15 mouse cellular contexts compared by ENCODE assay signal in genomic region chr16:31209911-31210310, GRCm38 (mm10). TPM values are rescaled to one million over a fixed set of nuclear protein-coding genes. Genes with fewer than 3 reads are reported as not detected.
A peak's percentile ranks its signal among the peaks of the same experiment; 100 is the strongest.
DNase-seq lines count a peak whose midpoint lies in the region; ATAC-seq and TF ChIP-seq lines count a peak whose summit lies in the region.
"Had no signal": no experiment of that assay in that cellular context is flagged by ENCODE, and none has a peak within 500 bp of the region (broad histone marks: within the 10 kb centered on the region; RNA-seq: fewer than 3 reads in every experiment).

No protein-coding gene starts in this region.

- H3K36me3 ChIP-seq in liver, postnatal 0 days (replicated peaks; ENCODE audit: insufficient read depth, low read length), result no peaks in the 10 kb centered on the region
- no peaks in the 10 kb centered on the region for H3K36me3 ChIP-seq in liver, embryonic 12.5 days
- H3K36me3 ChIP-seq in MEL (ENCODE audit: control insufficient read depth in 1 of 2, insufficient read depth in 2 of 2, low read length in 2 of 2), result peaks cover 0 to 13% of the 10 kb centered on the region in 2 experiments; a peak in 2 of 4 replicates
- H3K36me3 ChIP-seq in lung, postnatal 0 days (ENCODE audit: insufficient read depth, low read length), result no peaks in the 10 kb centered on the region
- no peaks in the 10 kb centered on the region for H3K36me3 ChIP-seq in myocyte (ENCODE audit: control insufficient read depth, insufficient read depth)
- no peaks in the 10 kb centered on the region for H3K36me3 ChIP-seq in forebrain, embryonic 15.5 days
- H3K36me3 ChIP-seq: embryonic facial prominence, embryonic 13.5 days; intestine, embryonic 15.5 days had no signal

- no peaks in the 10 kb centered on the region for H3K79me2 ChIP-seq in MEL (ENCODE audit: control insufficient read depth, insufficient read depth, low read length, poor library complexity)
- no peaks in the 10 kb centered on the region for H3K79me2 ChIP-seq in myocyte (ENCODE audit: control insufficient read depth, insufficient read depth)

- no peaks in the 10 kb centered on the region for H3K9me3 ChIP-seq in liver, postnatal 0 days (ENCODE audit: low read length)
- no peaks in the 10 kb centered on the region for H3K9me3 ChIP-seq in liver, embryonic 12.5 days (replicated peaks)
- H3K9me3 ChIP-seq in MEL (replicated peaks; ENCODE audit: insufficient read depth, low read length), result no peaks in the 10 kb centered on the region
- no peaks in the 10 kb centered on the region for H3K9me3 ChIP-seq in lung, postnatal 0 days (ENCODE audit: low read length)
- H3K9me3 ChIP-seq in forebrain, embryonic 15.5 days, result no peaks in the 10 kb centered on the region
- H3K9me3 ChIP-seq: embryonic facial prominence, embryonic 13.5 days; forebrain, embryonic 13.5 days; intestine, embryonic 15.5 days had no signal

- no peak for TF ChIP-seq RAD21 in MEL (IDR thresholded peaks at IDR 0.05; ENCODE audit: low read depth, low read length)

- H3ac ChIP-seq in myocyte (ENCODE audit: control insufficient read depth, insufficient read length), result no peak overlapping the region

- no peaks in the 10 kb centered on the region for H3K27me3 ChIP-seq in liver, postnatal 0 days (ENCODE audit: insufficient read depth, low read length)
- H3K27me3 ChIP-seq in liver, embryonic 12.5 days (replicated peaks), result peaks cover 28% of the 10 kb centered on the region
- no peaks in the 10 kb centered on the region for H3K27me3 ChIP-seq in MEL (ENCODE audit: control insufficient read depth in 1 of 2, insufficient read depth in 2 of 2, low read length in 2 of 2)
- no peaks in the 10 kb centered on the region for H3K27me3 ChIP-seq in lung, postnatal 0 days (replicated peaks; ENCODE audit: insufficient read depth, low read length)
- no peaks in the 10 kb centered on the region for H3K27me3 ChIP-seq in myocyte (ENCODE audit: control insufficient read depth, insufficient read depth, insufficient read length)
- no peaks in the 10 kb centered on the region for H3K27me3 ChIP-seq in forebrain, embryonic 15.5 days
- H3K27me3 ChIP-seq: embryonic facial prominence, embryonic 13.5 days; forebrain, embryonic 13.5 days; intestine, embryonic 15.5 days had no signal

- no peak for TF ChIP-seq EP300 in liver, postnatal 0 days (IDR thresholded peaks at IDR 0.05; ENCODE audit: low read depth)
- TF ChIP-seq EP300 in MEL (IDR thresholded peaks at IDR 0.05; ENCODE audit: low read depth in 1 of 2, low read length in 2 of 2), result peak; percentile 86
- peak; percentile 91 for TF ChIP-seq EP300 in lung, postnatal 0 days (IDR thresholded peaks at IDR 0.05)

- ATAC-seq in liver, postnatal 0 days, result peak; percentile 45
- no peak for ATAC-seq in liver, embryonic 12.5 days
- ATAC-seq in lung, postnatal 0 days, result peak; percentile 71
- ATAC-seq in forebrain, embryonic 15.5 days (replicated peaks), result no peak
- ATAC-seq: forebrain, embryonic 13.5 days had no signal

- 26% methylated on average over 5 of the region's 5 CpGs for WGBS in liver, postnatal 0 days (ENCODE audit: insufficient replicate concordance)
- 9% methylated on average over 5 of the region's 5 CpGs for WGBS in liver, embryonic 12.5 days (ENCODE audit: insufficient replicate concordance)
- 44% methylated on average over 5 of the region's 5 CpGs for WGBS in lung, postnatal 0 days
- WGBS in forebrain, embryonic 15.5 days, result 78% methylated on average over 5 of the region's 5 CpGs

- TF ChIP-seq CTCF in liver, postnatal 0 days (IDR thresholded peaks at IDR 0.05; ENCODE audit: low read depth), result no peak
- no peak for TF ChIP-seq CTCF in MEL (IDR thresholded peaks at IDR 0.05 in 2 of 3, conservative IDR thresholded peaks at IDR 0.05 in 1 of 3; ENCODE audit: control insufficient read depth in 1 of 3, insufficient read depth in 1 of 3, low read depth in 2 of 3, low read length in 3 of 3, poor library complexity in 1 of 3, severe bottlenecking in 1 of 3)
- no peak for TF ChIP-seq CTCF in lung, postnatal 0 days (IDR thresholded peaks at IDR 0.05)

- peaks cover 6% of the 10 kb centered on the region; the same call in 1 of the 2 replicates for H3K4me1 ChIP-seq in liver, postnatal 0 days (ENCODE audit: insufficient read depth)
- H3K4me1 ChIP-seq in liver, embryonic 12.5 days, result peaks cover 14% of the 10 kb centered on the region
- peaks cover 2 to 23% of the 10 kb centered on the region in 2 experiments for H3K4me1 ChIP-seq in MEL (ENCODE audit: control insufficient read depth in 1 of 2, insufficient read depth in 2 of 2, low read length in 2 of 2)
- H3K4me1 ChIP-seq in lung, postnatal 0 days (ENCODE audit: insufficient read depth, low read depth, low read length), result peaks cover 5% of the 10 kb centered on the region; the same call in 1 of the 2 replicates
- H3K4me1 ChIP-seq in forebrain, embryonic 15.5 days, result 0 out of 2 replicates have a peak, but pooled peaks cover 4% of the 10 kb centered on the region
- H3K4me1 ChIP-seq: embryonic facial prominence, embryonic 13.5 days; forebrain, embryonic 13.5 days; intestine, embryonic 15.5 days had no signal

- no peak overlapping the region for H3K27ac ChIP-seq in liver, postnatal 0 days (ENCODE audit: low read depth)
- H3K27ac ChIP-seq in liver, embryonic 12.5 days, result no peak overlapping the region
- H3K27ac ChIP-seq in MEL (ENCODE audit: control insufficient read depth, low read depth, low read length), result peak overlapping the region; percentile 56
- H3K27ac ChIP-seq in lung, postnatal 0 days (ENCODE audit: low read length), result peak overlapping the region; percentile 74
- H3K27ac ChIP-seq in forebrain, embryonic 15.5 days (replicated peaks), result no peak overlapping the region
- H3K27ac ChIP-seq: embryonic facial prominence, embryonic 13.5 days; forebrain, embryonic 13.5 days; intestine, embryonic 15.5 days had no signal

- no peak for DNase-seq in liver, postnatal 0 days
- peak; percentile 82 for DNase-seq in MEL (ENCODE audit: low read depth, low spot score)
- peak; percentile 68 for DNase-seq in lung, postnatal 0 days (ENCODE audit: low spot score)
- DNase-seq in urinary bladder, adult 2 months (ENCODE audit: low spot score), result no peak
- no peak for DNase-seq in adrenal gland, postnatal 25 days
- DNase-seq: cerebellum, adult 9-10 months; lung, embryonic 14.5 days; spleen, adult 18-20 months; thymus, postnatal 14 days had no signal

- no peak overlapping the region for H3K9ac ChIP-seq in liver, postnatal 0 days (replicated peaks)
- H3K9ac ChIP-seq in liver, embryonic 12.5 days, result no peak overlapping the region
- H3K9ac ChIP-seq in MEL (ENCODE audit: control insufficient read depth, low read depth, low read length, poor library complexity, severe bottlenecking), result peak overlapping the region; percentile 8; the same call in 1 of the 2 replicates
- no peak overlapping the region for H3K9ac ChIP-seq in lung, postnatal 0 days (replicated peaks; ENCODE audit: low read depth)
- H3K9ac ChIP-seq in forebrain, embryonic 15.5 days (replicated peaks), result no peak overlapping the region
- H3K9ac ChIP-seq: embryonic facial prominence, embryonic 13.5 days; forebrain, embryonic 13.5 days; intestine, embryonic 15.5 days; lung, embryonic 14.5 days had no signal

- TF ChIP-seq POLR2A in MEL (IDR thresholded peaks at IDR 0.05; ENCODE audit: control insufficient read depth in 1 of 2, insufficient read depth in 1 of 2, low read depth in 1 of 2, low read length in 2 of 2, poor library complexity in 1 of 2) (peak; percentile 7 to 33; a peak in 1 of 4 replicates), myocyte (IDR thresholded peaks at IDR 0.05; ENCODE audit: insufficient read length, low read depth) (no peak)

- H3K4me2 ChIP-seq in liver, postnatal 0 days (ENCODE audit: low read depth, low read length), result peak overlapping the region; percentile 16; the same call in 1 of the 2 replicates
- no peak overlapping the region for H3K4me2 ChIP-seq in liver, embryonic 12.5 days
- H3K4me2 ChIP-seq in lung, postnatal 0 days (replicated peaks; ENCODE audit: low read depth, low read length), result no peak overlapping the region
- H3K4me2 ChIP-seq in myocyte (ENCODE audit: low read depth), result peak overlapping the region; percentile 6
- H3K4me2 ChIP-seq in forebrain, embryonic 15.5 days (replicated peaks), result no peak overlapping the region
- H3K4me2 ChIP-seq: embryonic facial prominence, embryonic 13.5 days; forebrain, embryonic 13.5 days; intestine, embryonic 15.5 days; lung, embryonic 14.5 days had no signal

- H3K4me3 ChIP-seq in liver, postnatal 0 days (ENCODE audit: low read depth, low read length), result no peak overlapping the region
- H3K4me3 ChIP-seq in liver, embryonic 12.5 days, result no peak overlapping the region
- H3K4me3 ChIP-seq in MEL (ENCODE audit: control insufficient read depth in 1 of 2, insufficient read depth in 1 of 2, low read depth in 2 of 2, low read length in 2 of 2) (peak overlapping the region; percentile 30 to 32), myocyte (no peak overlapping the region)
- H3K4me3 ChIP-seq in lung, postnatal 0 days (ENCODE audit: low read depth, low read length), result no peak overlapping the region
- no peak overlapping the region for H3K4me3 ChIP-seq in forebrain, embryonic 15.5 days
- H3K4me3 ChIP-seq: embryonic facial prominence, embryonic 13.5 days; forebrain, embryonic 13.5 days; intestine, embryonic 15.5 days had no signal

TF ChIP-seq in MEL, 35 proteins besides CTCF, POLR2A, EP300 and RAD21 (continues in another document):
- TF ChIP-seq HCFC1 (IDR thresholded peaks at IDR 0.05; ENCODE audit: low read depth, low read length), result 0 out of 2 replicates have a peak, but pooled peaks have one; percentile 28
- TF ChIP-seq POLR2AphosphoS5 (IDR thresholded peaks at IDR 0.05; ENCODE audit: borderline replicate concordance, low read depth, low read length), result no peak
- TF ChIP-seq SMC3 (IDR thresholded peaks at IDR 0.05; ENCODE audit: low read depth, low read length), result no peak

TF ChIP-seq in myocyte, 11 proteins besides CTCF, POLR2A, EP300 and RAD21:
- TF ChIP-seq SRF (IDR thresholded peaks at IDR 0.05; ENCODE audit: control insufficient read depth, insufficient read length, low read depth) (no peak), MYOD1 (IDR thresholded peaks at IDR 0.05; ENCODE audit: control insufficient read depth in 1 of 3, insufficient read length in 2 of 3, low read depth in 2 of 3) (peak in 1 of 3 experiments; percentile 75), MYOG (IDR thresholded peaks at IDR 0.05; ENCODE audit: control insufficient read depth in 1 of 3, insufficient read depth in 1 of 3, insufficient read length in 2 of 3, low read depth in 2 of 3) (peak in 2 of 3 experiments; percentile 11 to 46)

RNA-seq across cellular contexts. Expression of gene Acap2, which starts 8.9 kb away (rescaled TPM):
- 4.5 and 5.6 TPM in 2 replicates for polyA plus RNA-seq in liver, postnatal 0 days (2015; fragmentation: Nextera tagmentation; extraction: Ambion mirVana)
- 10.3 and 11.1 TPM in 2 replicates for polyA plus RNA-seq in liver, embryonic 12.5 days (2016; fragmentation: Nextera tagmentation; extraction: Ambion mirVana)
- 19.1 and 23.9 TPM in 2 replicates for total RNA-seq in MEL (2012; rRNA removed)
- polyA plus RNA-seq in MEL (2012; ENCODE audit: insufficient read depth in 1 of 2, insufficient read length in 2 of 2, low read depth in 1 of 2, low replicate concordance in 2 of 2, missing spikeins in 1 of 2) (10 to 100 TPM in 1 of 2 experiments, not detected in 1; 17.2 TPM), myocyte (2012; fragmentation: generic; extraction: Trizol) (6.3 TPM)
- 22.0 and 25.1 TPM in 2 replicates for polyA plus RNA-seq in lung, postnatal 0 days (2015; fragmentation: Nextera tagmentation; extraction: Ambion mirVana)
- polyA plus RNA-seq in urinary bladder, adult 2 months (2012; rRNA removed), result 40.7 and 42.0 TPM in 2 replicates
- total RNA-seq in adrenal gland, postnatal 25 days (2021), result 43.3 and 49.5 TPM in 2 replicates
- 14.0 and 14.3 TPM in 2 replicates for polyA plus RNA-seq in forebrain, embryonic 15.5 days (2015; fragmentation: Nextera tagmentation; extraction: Ambion mirVana)

Comparison
In these comparisons a context has a peak if more than half of its experiments do, and no peak if none do; other contexts are left out.
1. ATAC-seq: peak in liver, postnatal 0 days (single experiment) and lung, postnatal 0 days (single experiment); none in liver, embryonic 12.5 days (single experiment) and forebrain, embryonic 15.5 days (single experiment).
2. H3K4me2 ChIP-seq: peak in liver, postnatal 0 days (single experiment) and myocyte (single experiment); none in liver, embryonic 12.5 days (single experiment), lung, postnatal 0 days (single experiment) and forebrain, embryonic 15.5 days (single experiment).
3. DNase-seq: peak in MEL (single experiment) and lung, postnatal 0 days (single experiment); none in liver, postnatal 0 days (single experiment), urinary bladder, adult 2 months (single experiment) and adrenal gland, postnatal 25 days (single experiment).
4. H3K27ac ChIP-seq: peak in MEL (single experiment) and lung, postnatal 0 days (single experiment); none in liver, postnatal 0 days (single experiment), liver, embryonic 12.5 days (single experiment) and forebrain, embryonic 15.5 days (single experiment).
5. H3K4me3 ChIP-seq: peak in MEL (2 of 2); none in liver, postnatal 0 days (single experiment), liver, embryonic 12.5 days (single experiment), lung, postnatal 0 days (single experiment), myocyte (single experiment) and forebrain, embryonic 15.5 days (single experiment).